Mouse (Mus musculus): Measurements from ENCODE around the gene Vamp2.

DNA sequence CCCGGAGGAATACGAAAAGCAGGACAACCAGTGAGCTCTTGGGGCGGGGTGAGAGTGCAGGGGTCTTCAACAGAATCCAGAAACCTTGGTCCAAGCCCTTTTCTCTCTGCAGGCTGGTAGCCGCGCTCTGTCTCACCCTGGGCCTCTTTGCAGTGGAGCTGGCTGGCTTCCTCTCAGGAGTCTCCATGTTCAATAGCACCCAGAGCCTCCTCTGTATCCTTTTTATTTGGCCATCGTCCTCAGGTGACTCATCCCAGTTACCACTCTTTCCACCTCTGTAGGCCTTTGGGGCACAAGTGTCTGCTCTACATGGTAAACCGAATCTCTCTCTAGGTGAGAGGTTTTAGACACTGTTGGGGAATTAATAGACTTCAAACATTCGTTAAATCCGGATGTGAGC is 17.0 kb upstream of the Vamp2 start:
- TF ChIP-seq POLR2A (IDR thresholded peaks at IDR 0.05; ENCODE audit: insufficient read length, low read depth) = no peak
- TF ChIP-seq USF1 (IDR thresholded peaks at IDR 0.05; ENCODE audit: low read depth) = no peak
- TF ChIP-seq REST (IDR thresholded peaks at IDR 0.05; ENCODE audit: insufficient read depth, insufficient read length) = no peak
- no peak for TF ChIP-seq MAX (IDR thresholded peaks at IDR 0.05; ENCODE audit: low read depth)
- no peak for TF ChIP-seq CEBPB (IDR thresholded peaks at IDR 0.05; ENCODE audit: insufficient read depth, poor library complexity, severe bottlenecking)
- TF ChIP-seq POLR2AphosphoS2 (IDR thresholded peaks at IDR 0.05; ENCODE audit: insufficient read length, low read depth) = no peak
- TF ChIP-seq E2F4 (IDR thresholded peaks at IDR 0.05; ENCODE audit: insufficient read depth) = no peak
- no peak for TF ChIP-seq MYOG (IDR thresholded peaks at IDR 0.05; ENCODE audit: control insufficient read depth in 1 of 3, insufficient read depth in 1 of 3, insufficient read length in 2 of 3, low read depth in 2 of 3)
- no peak for TF ChIP-seq MYOD1 (IDR thresholded peaks at IDR 0.05; ENCODE audit: control insufficient read depth in 1 of 3, insufficient read length in 2 of 3, low read depth in 2 of 3)
- TF ChIP-seq TCF3 (IDR thresholded peaks at IDR 0.05; ENCODE audit: insufficient read length, low read depth) = no peak
- no peak for TF ChIP-seq TCF12 (IDR thresholded peaks at IDR 0.05; ENCODE audit: insufficient read depth, poor library complexity, severe bottlenecking)
- TF ChIP-seq SRF (IDR thresholded peaks at IDR 0.05; ENCODE audit: control insufficient read depth, insufficient read length, low read depth) = no peak
